Mouse (Mus musculus) myocyte (in vitro differentiated cells): Measurements from ENCODE around the gene Aen.

Experiments
- E2F4 ChIP-seq: IDR thresholded peaks from one replicate; pipeline ENCODE4 v1.6.1; 2011; ENCODE audit warnings: mild to moderate bottlenecking, control low read depth, moderate library complexity; ENCODE audit not compliant: insufficient read depth
- POLR2A ChIP-seq: IDR thresholded peaks from one replicate; pipeline ENCODE4 v1.6.1; 2011; ENCODE audit warnings: low read depth, mild to moderate bottlenecking, control low read depth, moderate library complexity; ENCODE audit not compliant: insufficient read length

DNA sequence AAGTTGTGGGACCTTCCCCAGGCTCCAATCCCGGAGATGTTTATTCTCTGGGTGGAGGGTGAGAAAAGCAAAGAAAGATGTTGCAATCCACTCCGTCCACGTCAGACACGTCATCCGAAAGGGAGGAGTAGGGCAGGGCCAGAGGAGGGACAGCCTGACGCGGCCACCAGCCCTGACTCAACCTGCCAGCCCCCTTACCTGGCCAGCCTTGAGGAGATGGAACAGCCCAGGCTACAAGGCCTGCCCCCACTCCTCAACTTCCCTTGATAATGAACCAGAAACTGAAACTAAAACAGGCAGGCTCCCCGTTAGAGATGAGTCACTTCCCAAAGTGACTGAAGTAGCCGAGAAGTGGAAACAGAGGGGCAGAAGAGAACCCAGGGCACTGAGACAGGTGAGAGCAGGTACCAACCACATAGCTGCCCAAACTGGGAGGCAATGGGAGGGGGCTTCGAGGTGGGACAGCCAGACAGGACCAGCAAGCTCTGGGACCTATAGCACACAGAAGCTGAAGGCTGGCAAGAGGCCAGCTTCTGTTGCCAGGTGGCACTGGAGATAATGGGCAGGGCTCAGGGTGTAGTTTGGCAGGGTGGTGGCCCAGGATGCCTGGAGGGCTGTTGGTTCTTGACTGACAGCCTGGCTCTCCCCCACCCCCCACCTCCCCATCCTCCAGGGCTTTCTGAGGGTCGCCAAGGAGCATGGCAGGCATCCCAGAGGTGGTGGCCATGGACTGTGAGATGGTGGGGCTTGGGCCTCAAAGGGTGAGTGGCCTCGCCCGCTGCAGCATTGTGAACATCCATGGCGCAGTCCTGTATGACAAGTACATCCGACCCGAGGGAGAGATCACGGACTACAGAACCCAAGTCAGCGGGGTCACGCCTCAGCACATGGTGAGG, 18.2 kb downstream of the Aen start:
- TF ChIP-seq POLR2A (peak; percentile 37), E2F4 (no peak)
